Mouse (Mus musculus) hindbrain, embryonic 10.5 days (tissue): ENCODE data around the gene Kcng3. TPM values are rescaled to one million over a fixed set of nuclear protein-coding genes. Genes with fewer than 3 reads are reported as not detected.

Experiments
- DNase-seq: peaks from one replicate; pipeline ENCODE4 v3.0.0-alpha.2; 2017; ENCODE audit warnings: low spot score
- H3K27ac ChIP-seq: fragments of 300-500 bp; sonication (generic); 2 replicates; pipeline ENCODE4 v1.5.1; 2016; ENCODE audit warnings: mild to moderate bottlenecking, moderate library complexity
- H3K27me3 ChIP-seq: fragments of 300-500 bp; sonication (generic); 2 replicates; pipeline ENCODE4 v1.6.1; 2016; ENCODE audit warnings: mild to moderate bottlenecking; ENCODE audit not compliant: poor library complexity, insufficient read depth, severe bottlenecking
- H3K36me3 ChIP-seq: fragments of 300-500 bp; sonication (generic); 2 replicates; pipeline ENCODE4 v1.6.1; 2016; ENCODE audit warnings: mild to moderate bottlenecking, moderate library complexity
- H3K4me1 ChIP-seq: fragments of 300-500 bp; sonication (generic); replicated peaks from 2 replicates; pipeline ENCODE4 v1.6.1; 2016; ENCODE audit warnings: mild to moderate bottlenecking
- H3K4me3 ChIP-seq: fragments of 300-500 bp; sonication (generic); 2 replicates; pipeline ENCODE4 v1.5.1; 2016; ENCODE audit warnings: mild to moderate bottlenecking, moderate library complexity
- H3K9me3 ChIP-seq: fragments of 300-500 bp; sonication (generic); 2 replicates; pipeline ENCODE4 v1.6.1; 2016; ENCODE audit warnings: mild to moderate bottlenecking, moderate library complexity
- WGBS: fragments of 180-500 bp; shearing (Covaris S2); methylation state at CpG from one replicate; pipeline ENCODE4 v1.1.7; 2016; 5-methylcytosine and 5-hydroxymethylcytosine counted together
- polyA plus RNA-seq: library from polyadenylated mRNA; unstranded; fragments of >200 nt; fragmentation: Nextera tagmentation; extraction: Ambion mirVana; gene quantifications from 2 replicates; pipeline ENCODE4 v1.2.1, GENCODE M21; 2016

Kcng3 gene
- polyA plus RNA-seq, 1 experiment from 2014 or later, result not detected

DNA sequence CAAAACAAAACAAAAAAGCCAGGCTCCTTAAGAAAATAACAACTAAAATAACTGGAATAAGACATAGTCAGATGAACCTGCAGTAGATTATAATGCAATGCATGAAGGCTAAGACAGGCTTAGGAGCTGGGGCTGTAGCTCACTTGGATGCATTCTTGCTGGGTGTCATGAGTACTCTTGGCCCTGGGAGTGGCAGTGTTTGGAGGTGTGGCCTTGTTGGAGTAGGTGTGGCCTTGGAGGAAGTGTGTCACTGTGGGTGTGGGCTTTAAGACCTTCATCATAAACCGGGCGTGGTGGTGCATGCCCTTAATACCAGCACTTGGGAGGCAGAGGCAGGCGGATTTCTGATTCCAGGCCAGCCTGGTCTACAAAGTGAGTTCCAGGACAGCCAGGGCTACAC, 18.3 kb upstream of the Kcng3 start:
- 85% methylated on average over 3 of the region's 3 CpGs for WGBS
- Histone ChIP-seq H3K4me1 (no peaks in the 10 kb centered on the region), H3K36me3 (no peaks in the 10 kb centered on the region), H3K9me3 (no peaks in the 10 kb centered on the region), H3K4me3 (no peak overlapping the region), H3K27me3 (no peaks in the 10 kb centered on the region), H3K27ac (no peak overlapping the region)
- no peak for DNase-seq

DNA sequence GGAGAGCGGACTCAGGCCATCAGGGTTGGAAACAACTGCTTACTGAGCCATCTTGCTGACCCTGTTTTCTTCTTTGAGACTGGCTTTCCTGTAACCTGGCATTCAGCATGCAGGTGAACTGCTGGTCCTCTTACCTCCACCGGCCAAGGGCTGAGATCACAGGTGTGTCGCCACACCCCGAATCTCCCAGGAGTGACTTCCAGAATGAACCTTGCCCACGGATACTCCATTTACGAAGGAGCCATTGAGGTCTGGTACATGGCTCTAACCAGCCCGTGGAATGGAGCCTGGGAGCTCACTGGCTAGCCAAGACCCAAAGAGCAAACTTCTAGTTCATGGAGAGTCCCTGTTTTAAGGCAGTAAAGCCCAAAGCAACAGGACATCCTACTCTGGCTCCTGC, 15.7 kb upstream of the Kcng3 start:
- H3K4me1 ChIP-seq, result no peaks in the 10 kb centered on the region
- H3K9me3 ChIP-seq, result no peaks in the 10 kb centered on the region
- no peak for DNase-seq
- H3K27ac ChIP-seq, result no peak overlapping the region
- no peaks in the 10 kb centered on the region for H3K36me3 ChIP-seq
- H3K27me3 ChIP-seq, result no peaks in the 10 kb centered on the region
- no peak overlapping the region for H3K4me3 ChIP-seq
- WGBS, result 91% methylated on average over 7 of the region's 7 CpGs

DNA sequence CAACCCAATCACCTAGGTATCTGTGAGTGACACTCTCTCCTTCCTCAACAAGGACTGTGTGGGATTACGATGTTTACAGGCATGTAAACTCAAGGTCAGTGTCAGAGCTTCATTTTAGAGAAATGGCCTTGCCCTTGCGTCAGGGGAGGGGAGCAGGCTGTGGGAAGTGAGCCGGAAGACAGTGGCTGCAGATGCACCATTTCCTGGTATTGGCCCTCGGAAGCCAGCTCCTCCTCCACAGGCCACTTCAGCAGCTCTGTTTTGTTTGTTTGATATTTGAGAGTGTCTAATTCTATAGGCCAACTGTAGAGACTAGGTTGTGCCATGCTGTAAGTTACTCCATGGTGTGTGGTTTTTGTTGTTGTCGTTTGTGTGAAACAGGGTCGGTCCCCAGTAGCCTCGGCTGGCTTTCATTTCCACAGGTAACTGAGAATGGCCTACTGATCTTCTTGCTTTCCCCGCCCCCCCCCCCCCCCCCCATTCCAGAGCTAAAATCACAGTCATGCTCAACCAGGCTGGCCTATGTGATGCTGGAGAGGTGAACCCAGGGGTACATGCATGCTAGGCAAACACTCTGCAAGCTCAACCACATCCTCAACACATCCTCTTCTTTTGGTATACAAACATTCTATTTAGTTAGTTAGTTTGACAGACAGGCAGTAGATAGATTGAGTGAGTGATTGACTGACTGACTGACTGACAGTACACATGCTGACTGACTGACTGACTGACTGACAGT, 14.9 kb upstream of the Kcng3 start:
- Histone ChIP-seq H3K9me3 (no peaks in the 10 kb centered on the region), H3K27ac (no peak overlapping the region), H3K36me3 (no peaks in the 10 kb centered on the region), H3K4me1 (no peaks in the 10 kb centered on the region), H3K4me3 (no peak overlapping the region), H3K27me3 (no peaks in the 10 kb centered on the region)
- 80% methylated on average over 8 of the region's 8 CpGs for WGBS
- no peak for DNase-seq

DNA sequence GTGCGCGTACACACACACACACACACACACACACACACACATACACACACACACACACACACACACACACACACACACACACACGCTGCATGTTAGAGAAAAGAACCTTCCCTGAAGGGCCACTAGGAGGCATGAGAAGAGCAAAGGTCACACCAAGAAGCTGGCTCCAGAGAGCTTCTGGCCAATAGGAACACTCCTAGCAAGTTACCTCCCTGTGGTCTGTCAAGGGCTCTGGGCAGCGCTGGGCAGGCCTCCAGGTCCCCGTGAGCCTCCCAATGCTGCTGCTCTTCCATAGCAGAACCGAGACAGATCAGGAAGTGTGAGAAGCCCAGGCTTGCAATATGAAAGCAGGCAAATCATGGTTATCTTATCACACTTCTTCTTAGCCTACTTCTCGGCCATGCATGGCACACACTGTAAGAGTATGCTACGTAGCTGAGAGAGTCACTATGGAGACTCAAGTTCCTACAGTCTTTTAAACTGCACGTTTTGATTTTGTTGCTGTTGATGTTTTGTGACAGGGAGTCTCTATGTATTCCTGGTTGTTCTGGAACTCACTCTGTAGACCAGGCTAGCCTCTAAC, 13.6 kb upstream of the Kcng3 start:
- peak; percentile 26 for DNase-seq
- Histone ChIP-seq H3K9me3 (no peaks in the 10 kb centered on the region), H3K27me3 (no peaks in the 10 kb centered on the region), H3K27ac (no peak overlapping the region), H3K4me3 (no peak overlapping the region), H3K36me3 (no peaks in the 10 kb centered on the region), H3K4me1 (no peaks in the 10 kb centered on the region)
- 63% methylated on average over 9 of the region's 9 CpGs for WGBS

DNA sequence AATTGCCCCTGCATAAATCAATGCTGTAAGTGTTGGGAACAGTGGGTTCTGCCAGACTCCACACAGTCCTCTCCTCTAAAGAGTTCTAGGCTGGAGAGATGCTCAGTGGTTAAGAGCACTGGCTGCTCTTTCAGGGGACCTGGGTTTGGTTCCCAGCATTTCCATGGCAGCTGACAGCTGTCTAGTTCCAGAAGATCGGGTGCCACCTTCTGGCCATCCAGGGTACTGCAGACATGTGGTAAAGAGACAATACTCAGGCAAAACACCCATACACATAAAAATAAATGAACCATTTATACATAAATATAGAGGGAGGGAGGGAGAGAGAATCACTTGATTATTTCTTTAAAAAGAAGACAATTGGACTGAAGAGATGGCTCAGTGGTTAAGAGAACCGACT, 5.7 kb upstream of the Kcng3 start:
- peaks cover 10% of the 10 kb centered on the region for H3K4me1 ChIP-seq
- no peak overlapping the region for H3K27ac ChIP-seq
- no peak overlapping the region for H3K4me3 ChIP-seq
- H3K9me3 ChIP-seq, result peaks cover 3% of the 10 kb centered on the region
- no peaks in the 10 kb centered on the region for H3K36me3 ChIP-seq
- H3K27me3 ChIP-seq, result peaks cover 21% of the 10 kb centered on the region
- no peak for DNase-seq
- 88% methylated on average over 2 of the region's 2 CpGs for WGBS

DNA sequence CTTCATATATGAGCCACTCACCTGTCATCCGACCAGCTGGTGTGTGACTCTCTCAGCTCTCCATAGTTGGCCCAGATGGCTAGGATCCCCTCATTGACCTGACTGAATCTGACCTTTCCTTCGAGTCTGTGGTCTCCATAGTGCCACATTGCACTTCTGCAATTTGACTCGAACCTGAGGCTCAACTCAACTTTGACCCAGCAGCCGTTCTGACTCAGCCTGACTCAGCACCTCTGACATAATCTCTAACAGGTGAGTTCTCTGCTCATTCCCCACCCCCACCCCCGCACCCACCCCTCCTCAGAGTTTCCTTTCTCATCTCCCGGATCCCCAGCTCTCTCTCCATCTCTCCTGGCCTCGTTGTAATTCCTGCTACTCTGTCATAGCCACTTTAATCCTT, 4.7 kb upstream of the Kcng3 start:
- peaks cover 30% of the 10 kb centered on the region for H3K27me3 ChIP-seq
- H3K4me3 ChIP-seq, result no peak overlapping the region
- 82% methylated on average over 7 of the region's 7 CpGs for WGBS
- H3K27ac ChIP-seq, result no peak overlapping the region
- H3K9me3 ChIP-seq, result peaks cover 3% of the 10 kb centered on the region
- peaks cover 19% of the 10 kb centered on the region for H3K4me1 ChIP-seq
- no peaks in the 10 kb centered on the region for H3K36me3 ChIP-seq
- no peak for DNase-seq

DNA sequence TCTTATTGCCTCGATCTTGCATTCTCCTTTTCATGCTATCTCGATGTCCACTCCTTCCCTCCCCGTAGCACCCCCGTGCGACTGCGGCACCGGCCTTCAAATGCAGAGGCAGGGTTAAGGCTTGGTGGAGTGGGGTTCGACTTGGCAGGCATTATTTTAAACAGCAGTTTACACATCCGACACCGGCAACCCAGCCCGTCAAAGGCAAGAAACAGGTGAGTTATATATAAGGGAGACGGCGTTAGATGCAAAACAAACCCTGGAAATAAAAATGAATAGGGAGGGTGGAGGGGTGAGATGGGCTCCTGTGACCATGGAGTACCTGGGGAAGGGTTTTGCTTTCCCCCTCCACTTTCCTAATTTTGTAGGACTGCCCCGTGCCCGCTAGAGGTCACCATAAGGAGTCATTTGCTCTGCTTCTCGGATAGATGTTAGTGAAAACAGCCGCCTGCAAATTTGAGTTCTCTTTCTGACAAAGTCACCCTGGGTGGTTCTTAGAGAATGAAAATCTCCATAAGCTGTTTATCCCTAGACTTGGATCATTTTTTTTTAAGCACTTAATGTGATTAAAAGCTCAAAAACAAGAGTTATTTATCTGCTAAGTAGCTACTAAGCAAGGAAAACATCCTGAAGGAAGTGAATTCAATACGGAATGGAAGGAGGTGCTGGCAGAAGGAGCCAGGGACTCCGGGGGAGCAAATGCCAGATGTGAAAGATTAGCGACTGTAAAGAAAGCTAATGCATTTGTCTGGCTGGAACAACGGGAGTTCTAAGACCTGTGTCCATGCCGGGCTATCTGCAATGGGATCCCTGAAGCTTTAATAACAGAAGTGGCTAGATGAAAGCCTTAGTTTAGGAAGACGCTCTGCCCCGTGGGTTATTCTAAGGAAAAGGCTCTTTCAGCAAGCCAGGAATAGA, 1.2 kb upstream of the Kcng3 start:
- peak; percentile 75 for DNase-seq
- WGBS, result 2% methylated on average over 24 of the region's 24 CpGs
- H3K27ac ChIP-seq, result no peak overlapping the region

DNA sequence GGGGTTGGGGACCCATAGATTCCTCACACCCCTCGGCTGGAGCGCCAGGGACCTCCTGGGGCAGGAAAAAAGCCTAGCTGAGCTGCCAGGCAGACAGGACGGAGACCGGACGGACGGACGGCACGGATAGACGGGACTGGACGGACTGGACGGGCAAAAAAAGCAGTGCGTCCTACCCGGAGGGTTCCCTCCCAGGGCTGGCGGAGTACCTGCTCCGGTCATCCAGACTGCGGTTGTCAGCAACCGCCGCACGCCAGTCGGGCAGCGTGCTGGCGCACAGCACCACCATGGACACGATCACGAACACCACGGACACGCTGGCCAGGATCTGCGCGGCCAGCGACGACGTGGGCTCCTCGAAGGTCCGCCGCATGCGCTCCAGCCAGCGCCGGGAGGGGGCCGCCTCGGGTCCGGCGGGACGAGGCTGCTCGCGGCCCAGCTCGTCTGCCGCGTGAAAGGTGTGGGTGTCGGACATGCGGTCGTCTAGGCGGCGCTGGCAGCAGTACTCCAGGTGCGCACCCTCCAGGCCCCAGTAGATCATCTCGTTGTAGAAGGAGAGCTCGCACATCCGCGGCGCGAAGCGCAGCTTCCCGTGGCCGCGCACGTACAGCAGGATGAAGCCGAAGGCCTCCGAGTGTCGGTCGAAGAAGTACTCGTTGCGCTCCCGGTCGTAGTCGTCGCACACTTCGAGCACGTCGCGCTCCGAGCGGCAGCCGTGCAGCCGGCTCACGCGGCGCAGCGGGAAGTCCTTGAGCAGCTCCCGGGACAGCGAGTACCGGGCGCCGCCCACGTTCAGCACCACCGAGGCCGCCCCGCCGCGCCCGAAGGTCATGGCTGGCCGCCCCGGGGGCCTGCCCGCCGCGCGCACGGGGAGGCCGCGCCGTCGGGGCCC, 662 bp downstream of the Kcng3 start:
- Histone ChIP-seq H3K9me3 (no peaks in the 10 kb centered on the region; the same call in 1 of the 2 replicates), H3K27me3 (peaks cover 84% of the 10 kb centered on the region), H3K4me3 (peak overlapping the region; percentile 64), H3K36me3 (no peaks in the 10 kb centered on the region), H3K4me1 (peaks cover 28% of the 10 kb centered on the region), H3K27ac (peak overlapping the region; percentile 59; the same call in 1 of the 2 replicates)
- 2% methylated on average over 109 of the region's 109 CpGs for WGBS
- DNase-seq, result peak; percentile 35

More for the DNA sequence above, 1.2 kb upstream of the Kcng3 start:
- Histone ChIP-seq H3K4me1 (peaks cover 28% of the 10 kb centered on the region), H3K9me3 (peaks cover 3% of the 10 kb centered on the region), H3K36me3 (no peaks in the 10 kb centered on the region), H3K4me3 (peak overlapping the region; percentile 64), H3K27me3 (peaks cover 65% of the 10 kb centered on the region)

DNA sequence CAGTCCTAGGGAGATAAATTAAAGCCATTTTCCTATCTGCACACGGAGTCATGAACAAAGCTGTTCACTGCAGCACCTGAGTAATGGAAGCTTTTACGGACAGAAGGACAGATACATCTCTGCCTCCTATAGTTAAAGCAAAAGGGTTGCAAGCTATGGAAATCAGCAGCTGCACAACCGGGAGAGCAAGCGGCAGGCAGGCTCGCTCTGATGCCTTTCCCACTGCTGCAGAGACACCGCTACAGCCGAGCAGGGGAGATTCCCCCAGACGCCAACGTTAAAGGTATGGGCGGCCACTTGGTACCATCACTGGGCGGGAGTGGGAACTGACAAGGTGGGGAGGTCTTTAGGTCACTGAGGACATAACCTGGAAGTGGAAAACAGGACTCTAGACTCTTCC, 17.8 kb downstream of the Kcng3 start:
- Histone ChIP-seq H3K9me3 (no peaks in the 10 kb centered on the region), H3K4me1 (0 out of 2 replicates have a peak, but pooled peaks cover 4% of the 10 kb centered on the region), H3K27ac (no peak overlapping the region), H3K36me3 (no peaks in the 10 kb centered on the region), H3K4me3 (no peak overlapping the region), H3K27me3 (no peaks in the 10 kb centered on the region)
- DNase-seq, result no peak
- WGBS, result 53% methylated on average over 11 of the region's 11 CpGs

DNA sequence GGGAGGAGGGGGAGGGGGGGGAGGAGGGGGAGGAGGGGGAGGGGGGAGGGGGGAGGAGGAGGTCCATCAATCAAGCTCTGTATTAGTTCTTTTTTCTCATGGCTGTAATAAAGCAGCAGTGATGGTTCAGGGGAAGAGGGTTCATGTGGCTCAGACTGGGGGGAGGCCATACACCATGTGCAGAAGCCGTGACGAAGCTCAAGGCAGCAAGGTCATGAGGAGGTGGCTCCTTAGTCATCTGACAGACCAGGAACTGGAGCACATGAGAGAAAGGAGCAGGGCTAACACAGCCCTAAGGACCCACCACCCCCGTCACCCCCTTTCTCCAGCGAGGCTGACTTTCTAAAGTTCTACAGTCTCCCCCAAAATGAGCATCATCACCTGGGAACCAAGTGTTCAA, 22.2 kb downstream of the Kcng3 start:
- 85% methylated on average over 4 of the region's 4 CpGs for WGBS
- Histone ChIP-seq H3K27ac (no peak overlapping the region), H3K4me3 (no peak overlapping the region), H3K27me3 (no peaks in the 10 kb centered on the region), H3K9me3 (no peaks in the 10 kb centered on the region), H3K4me1 (0 out of 2 replicates have a peak, but pooled peaks cover 4% of the 10 kb centered on the region), H3K36me3 (no peaks in the 10 kb centered on the region)
- no peak for DNase-seq

DNA sequence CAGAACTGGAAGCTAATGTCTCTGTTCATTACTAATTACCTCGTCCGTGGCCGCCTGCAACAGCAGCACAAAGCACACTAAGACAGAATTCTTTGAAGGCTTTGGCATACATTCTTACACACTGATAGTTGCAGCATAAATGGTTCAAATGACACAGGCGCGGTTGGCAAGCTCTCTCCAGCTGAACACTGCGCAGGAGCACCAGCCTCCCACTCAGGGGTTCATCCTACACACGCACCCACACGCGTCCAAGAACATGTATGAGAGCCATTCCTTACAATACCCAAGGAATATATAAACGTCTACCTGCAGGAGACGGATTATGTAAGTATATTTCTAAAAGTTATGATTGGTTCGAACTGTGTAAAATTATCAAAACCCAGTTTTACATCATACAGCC, 30.7 kb downstream of the Kcng3 start:
- Histone ChIP-seq H3K27me3 (no peaks in the 10 kb centered on the region), H3K36me3 (no peaks in the 10 kb centered on the region), H3K4me3 (no peak overlapping the region), H3K4me1 (no peaks in the 10 kb centered on the region), H3K27ac (no peak overlapping the region), H3K9me3 (no peaks in the 10 kb centered on the region)
- WGBS, result 92% methylated on average over 12 of the region's 12 CpGs
- no peak for DNase-seq

DNA sequence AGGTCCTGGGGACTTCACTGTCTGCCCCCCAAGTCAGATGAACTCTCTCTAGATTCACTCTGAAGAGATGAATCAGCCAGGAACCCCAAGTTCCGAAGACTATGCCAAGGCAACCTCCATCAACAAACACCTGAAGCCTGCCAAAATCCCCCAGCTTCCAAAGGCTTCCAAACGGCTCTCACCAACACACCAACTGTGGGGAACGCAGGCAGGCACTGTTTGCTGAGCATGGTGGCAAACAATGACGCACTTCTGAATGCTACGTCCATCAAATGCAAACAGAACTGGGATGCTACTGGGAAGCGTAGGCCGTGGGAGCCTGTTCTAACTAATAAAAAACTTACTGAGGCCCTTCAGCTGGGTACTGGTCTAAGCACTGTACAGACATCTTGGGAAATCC, 35.7 kb downstream of the Kcng3 start:
- no peaks in the 10 kb centered on the region for H3K4me1 ChIP-seq
- H3K4me3 ChIP-seq, result no peak overlapping the region
- WGBS, result 87% methylated on average over 7 of the region's 7 CpGs
- H3K36me3 ChIP-seq, result no peaks in the 10 kb centered on the region
- no peak for DNase-seq
- H3K27ac ChIP-seq, result no peak overlapping the region
- no peaks in the 10 kb centered on the region for H3K9me3 ChIP-seq
- H3K27me3 ChIP-seq, result no peaks in the 10 kb centered on the region
